Mouse (Mus musculus): ENCODE measurements around the gene Kif21a. TPM values are rescaled to one million over a fixed set of nuclear protein-coding genes. Genes with fewer than 3 reads are reported as not detected.

Gene Kif21a
- polyA plus RNA-seq, 1 experiment from 2014 or later: 52.3 TPM

DNA sequence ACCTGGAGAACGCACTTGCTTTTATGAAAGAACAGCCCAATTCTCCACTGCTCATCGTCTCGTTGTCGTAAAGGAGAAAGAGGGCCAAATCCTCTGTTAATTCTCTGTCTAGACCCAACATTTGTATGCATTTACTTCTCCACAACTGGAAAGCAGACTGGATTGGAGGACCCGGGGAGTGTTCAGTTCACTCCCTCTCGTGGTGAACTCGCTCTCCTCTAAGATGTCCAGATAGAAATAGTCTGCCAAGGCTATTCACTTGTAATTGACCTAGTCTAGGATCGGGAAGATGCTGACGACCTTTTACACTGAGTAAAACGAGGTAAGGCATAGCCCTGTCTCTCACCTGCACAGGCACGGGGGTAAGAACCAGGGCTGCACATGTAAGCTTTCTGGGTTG lies 2.1 kb downstream of the Kif21a start:
- H3K4me3 ChIP-seq: peak overlapping the region; percentile 98
- no peak for ATAC-seq (replicated peaks)
- peak overlapping the region; percentile 44 for H3K9ac ChIP-seq (replicated peaks)
- 28% methylated on average over 11 of the region's 11 CpGs for WGBS
- no peaks in the 10 kb centered on the region for H3K9me3 ChIP-seq
- H3K4me1 ChIP-seq: peaks cover 46% of the 10 kb centered on the region
- peak overlapping the region; percentile 49 for H3K27ac ChIP-seq (replicated peaks)
- H3K4me2 ChIP-seq (replicated peaks): peak overlapping the region; percentile 59
- no peaks in the 10 kb centered on the region for H3K27me3 ChIP-seq
- no peaks in the 10 kb centered on the region for H3K36me3 ChIP-seq

GRCm38 (mm10) chr15:91046506-91046905 lies 3.2 kb downstream of the Kif21a start:
- ATAC-seq (replicated peaks): no peak
- 46% methylated on average over 8 of the region's 8 CpGs for WGBS
- peaks cover 41% of the 10 kb centered on the region for H3K4me1 ChIP-seq
- H3K36me3 ChIP-seq: no peaks in the 10 kb centered on the region
- peak overlapping the region; percentile 15 for H3K4me3 ChIP-seq
- H3K27ac ChIP-seq (replicated peaks): no peak overlapping the region
- no peak overlapping the region for H3K9ac ChIP-seq (replicated peaks)
- H3K4me2 ChIP-seq (replicated peaks): peak overlapping the region; percentile 59
- no peaks in the 10 kb centered on the region for H3K9me3 ChIP-seq
- no peaks in the 10 kb centered on the region for H3K27me3 ChIP-seq

- ATAC-seq (replicated peaks): no peak
- WGBS: 86% methylated on average over 4 of the region's 4 CpGs
- Histone ChIP-seq H3K4me1 (peaks cover 27% of the 10 kb centered on the region), H3K27ac (replicated peaks) (no peak overlapping the region), H3K27me3 (no peaks in the 10 kb centered on the region), H3K4me2 (replicated peaks) (no peak overlapping the region), H3K9ac (replicated peaks) (no peak overlapping the region), H3K36me3 (no peaks in the 10 kb centered on the region), H3K9me3 (no peaks in the 10 kb centered on the region), H3K4me3 (no peak overlapping the region)
Measured at GRCm38 (mm10) chr15:91043263-91043662, 6.5 kb downstream of the Kif21a start.

DNA sequence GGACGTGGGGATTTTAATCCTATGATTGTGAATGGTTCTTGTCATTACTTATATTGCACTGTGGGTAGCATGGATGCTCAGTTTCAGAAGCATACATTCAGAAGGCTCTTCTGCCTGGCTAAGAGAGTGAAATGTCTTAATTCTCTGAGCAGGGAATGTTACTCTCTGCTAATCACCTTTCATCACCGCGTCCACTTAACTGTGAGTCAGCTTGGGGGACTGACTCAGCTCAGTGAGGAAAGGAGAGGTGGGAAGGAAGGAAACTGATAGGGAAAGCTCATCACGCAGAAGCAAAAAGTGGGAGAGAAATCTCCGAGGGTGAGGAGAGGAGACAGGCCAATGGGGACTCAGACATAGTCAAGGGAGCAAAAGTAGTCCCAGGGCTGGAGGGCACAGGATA lies 10.9 kb downstream of the Kif21a start:
- Histone ChIP-seq H3K4me1 (peaks cover 14% of the 10 kb centered on the region), H3K4me2 (replicated peaks) (no peak overlapping the region), H3K36me3 (0 out of 2 replicates have a peak, but pooled peaks cover 2% of the 10 kb centered on the region), H3K4me3 (no peak overlapping the region), H3K27me3 (no peaks in the 10 kb centered on the region), H3K27ac (replicated peaks) (no peak overlapping the region), H3K9me3 (no peaks in the 10 kb centered on the region), H3K9ac (replicated peaks) (no peak overlapping the region)
- no peak for ATAC-seq (replicated peaks)
- WGBS: 81% methylated on average over 5 of the region's 5 CpGs

- H3K4me1 ChIP-seq: peaks cover 14% of the 10 kb centered on the region
- H3K9me3 ChIP-seq: no peaks in the 10 kb centered on the region
- no peak overlapping the region for H3K27ac ChIP-seq (replicated peaks)
- ATAC-seq (replicated peaks): no peak
- H3K27me3 ChIP-seq: no peaks in the 10 kb centered on the region
- 0 out of 2 replicates have a peak, but pooled peaks cover 2% of the 10 kb centered on the region for H3K36me3 ChIP-seq
- H3K9ac ChIP-seq (replicated peaks): no peak overlapping the region
- H3K4me2 ChIP-seq (replicated peaks): no peak overlapping the region
- 42% methylated on average over 4 of the region's 4 CpGs for WGBS
- H3K4me3 ChIP-seq: no peak overlapping the region
Measured at GRCm38 (mm10) chr15:91034090-91034489, 15.7 kb downstream of the Kif21a start.

- Histone ChIP-seq H3K27ac (replicated peaks) (no peak overlapping the region), H3K9ac (replicated peaks) (no peak overlapping the region), H3K9me3 (no peaks in the 10 kb centered on the region), H3K4me3 (no peak overlapping the region), H3K4me2 (replicated peaks) (no peak overlapping the region), H3K4me1 (peaks cover 19% of the 10 kb centered on the region), H3K27me3 (no peaks in the 10 kb centered on the region), H3K36me3 (0 out of 2 replicates have a peak, but pooled peaks cover 2% of the 10 kb centered on the region)
- ATAC-seq (replicated peaks): no peak
- WGBS: 83% methylated on average over 6 of the region's 6 CpGs
Measured at GRCm38 (mm10) chr15:91033529-91033928, 16.2 kb downstream of the Kif21a start.

GRCm38 (mm10) chr15:91028962-91029361 lies 20.8 kb downstream of the Kif21a start:
- ATAC-seq (replicated peaks): 0 out of 2 replicates have a peak, but pooled peaks have one; percentile 4
- Histone ChIP-seq H3K4me1 (peaks cover 18% of the 10 kb centered on the region), H3K9me3 (no peaks in the 10 kb centered on the region), H3K27ac (replicated peaks) (peak overlapping the region; percentile 70), H3K4me3 (no peak overlapping the region), H3K36me3 (no peaks in the 10 kb centered on the region), H3K4me2 (replicated peaks) (no peak overlapping the region), H3K27me3 (no peaks in the 10 kb centered on the region), H3K9ac (replicated peaks) (no peak overlapping the region)
- 88% methylated on average over 10 of the region's 10 CpGs for WGBS

DNA sequence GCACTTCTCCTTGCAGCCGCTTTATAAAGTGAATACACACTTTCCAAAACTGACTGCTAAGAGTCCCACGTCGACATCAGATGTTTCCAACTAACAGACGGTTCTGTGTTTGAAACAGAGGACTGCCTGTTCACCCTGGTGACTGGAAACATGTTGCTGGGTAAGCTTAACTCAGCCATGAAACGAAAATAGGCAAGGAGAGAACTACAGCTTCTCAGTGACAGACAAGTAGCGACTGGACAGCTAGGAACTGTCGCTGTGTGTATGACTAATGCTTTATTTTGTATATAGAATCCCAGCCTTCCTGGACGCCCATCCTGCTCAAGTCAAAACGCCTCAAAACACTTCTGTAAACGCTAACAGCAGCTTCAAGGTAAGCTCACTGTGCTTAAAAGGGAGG lies 21.3 kb downstream of the Kif21a start:
- H3K36me3 ChIP-seq: no peaks in the 10 kb centered on the region
- peak; percentile 58; the same call in 1 of the 2 replicates for ATAC-seq (replicated peaks)
- H3K4me1 ChIP-seq: peaks cover 16% of the 10 kb centered on the region; the same call in 1 of the 2 replicates
- 55% methylated on average over 10 of the region's 10 CpGs for WGBS
- no peak overlapping the region for H3K4me3 ChIP-seq
- H3K27ac ChIP-seq (replicated peaks): peak overlapping the region; percentile 70
- H3K27me3 ChIP-seq: no peaks in the 10 kb centered on the region
- H3K9me3 ChIP-seq: no peaks in the 10 kb centered on the region
- H3K4me2 ChIP-seq (replicated peaks): no peak overlapping the region
- H3K9ac ChIP-seq (replicated peaks): no peak overlapping the region

- H3K4me3 ChIP-seq: no peak overlapping the region
- H3K27ac ChIP-seq (replicated peaks): peak overlapping the region; percentile 62
- no peaks in the 10 kb centered on the region for H3K9me3 ChIP-seq
- WGBS: 66% methylated on average over 8 of the region's 8 CpGs
- H3K4me2 ChIP-seq (replicated peaks): no peak overlapping the region
- no peak overlapping the region for H3K9ac ChIP-seq (replicated peaks)
- ATAC-seq (replicated peaks): no peak
- peaks cover 37% of the 10 kb centered on the region for H3K4me1 ChIP-seq
- H3K27me3 ChIP-seq: no peaks in the 10 kb centered on the region
- H3K36me3 ChIP-seq: no peaks in the 10 kb centered on the region
Measured at GRCm38 (mm10) chr15:91022276-91022675, 27.5 kb downstream of the Kif21a start.

- no peaks in the 10 kb centered on the region for H3K36me3 ChIP-seq
- 0 out of 2 replicates have a peak overlapping the region, but pooled peaks have one; percentile 69 for H3K4me2 ChIP-seq (replicated peaks)
- H3K9ac ChIP-seq (replicated peaks): 0 out of 2 replicates have a peak overlapping the region, but pooled peaks have one; percentile 14
- peak overlapping the region; percentile 97 for H3K27ac ChIP-seq (replicated peaks)
- no peaks in the 10 kb centered on the region for H3K27me3 ChIP-seq
- ATAC-seq (replicated peaks): no peak
- no peaks in the 10 kb centered on the region for H3K9me3 ChIP-seq
- WGBS: 5% methylated on average over 3 of the region's 3 CpGs
- no peak overlapping the region for H3K4me3 ChIP-seq
- peaks cover 55% of the 10 kb centered on the region for H3K4me1 ChIP-seq
Measured at GRCm38 (mm10) chr15:91018861-91019187, 30.9 kb downstream of the Kif21a start.

- Histone ChIP-seq H3K27ac (replicated peaks) (peak overlapping the region; percentile 97), H3K9ac (replicated peaks) (peak overlapping the region; percentile 54; the same call in 1 of the 2 replicates), H3K4me3 (peak overlapping the region; percentile 38), H3K36me3 (no peaks in the 10 kb centered on the region), H3K27me3 (no peaks in the 10 kb centered on the region), H3K4me2 (replicated peaks) (peak overlapping the region; percentile 69), H3K4me1 (peaks cover 59% of the 10 kb centered on the region), H3K9me3 (no peaks in the 10 kb centered on the region)
- WGBS: 3% methylated on average over 9 of the region's 9 CpGs
- peak; percentile 89 for ATAC-seq (replicated peaks)
Measured at GRCm38 (mm10) chr15:91018161-91018860, 31.4 kb downstream of the Kif21a start.

DNA sequence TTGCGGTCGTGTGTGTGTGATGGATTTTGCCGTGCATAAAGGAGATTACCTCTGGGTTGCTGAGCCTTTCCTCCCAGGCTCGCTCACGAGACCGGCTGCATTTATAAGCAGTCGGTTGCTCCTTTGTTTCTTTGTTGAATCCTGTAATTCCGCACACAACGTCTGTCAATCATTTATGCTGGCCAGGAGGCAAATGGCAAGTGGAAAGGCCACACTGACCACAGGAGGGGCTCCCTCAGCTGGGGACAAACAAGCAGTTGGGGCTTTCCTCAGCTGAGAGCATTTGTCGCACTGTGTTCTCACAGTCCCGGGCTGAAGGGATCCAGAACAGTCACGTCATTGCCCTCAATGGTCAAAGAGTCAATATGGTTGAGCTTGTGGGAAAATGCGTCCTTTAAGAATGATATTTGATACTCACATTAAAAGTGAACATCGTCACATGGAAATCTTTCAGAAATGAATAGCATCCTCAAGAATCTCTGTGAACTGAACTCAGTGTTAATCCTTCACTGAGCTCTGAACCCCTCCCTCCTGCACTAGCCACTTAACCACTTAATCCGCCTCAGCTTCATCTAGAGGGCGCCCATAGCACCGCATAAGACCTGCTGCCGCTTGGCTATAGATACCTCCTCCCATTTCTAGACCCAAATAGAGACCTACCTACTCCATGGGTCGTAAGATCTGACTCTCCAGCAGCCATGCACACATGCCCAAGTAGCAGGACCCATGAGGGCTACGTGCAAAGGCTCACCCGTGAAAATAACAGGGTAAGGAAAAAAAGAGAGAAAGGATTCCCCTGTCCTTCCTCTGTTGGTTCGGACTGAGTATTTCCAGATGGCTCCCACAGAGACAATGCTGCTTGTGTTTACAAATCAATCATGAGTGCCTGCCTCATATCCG lies 32.2 kb downstream of the Kif21a start:
- Histone ChIP-seq H3K9me3 (no peaks in the 10 kb centered on the region), H3K4me3 (peak overlapping the region; percentile 38), H3K4me2 (replicated peaks) (peak overlapping the region; percentile 69), H3K27me3 (no peaks in the 10 kb centered on the region), H3K4me1 (peaks cover 61% of the 10 kb centered on the region), H3K9ac (replicated peaks) (peak overlapping the region; percentile 54), H3K36me3 (no peaks in the 10 kb centered on the region), H3K27ac (replicated peaks) (peak overlapping the region; percentile 97)
- WGBS: 2% methylated on average over 23 of the region's 23 CpGs
- peak; percentile 63 for ATAC-seq (replicated peaks)

Data from forebrain, embryonic 15.5 days (tissue).